Mouse (Mus musculus) liver, adult 2 months (tissue): Measurements from ENCODE around the gene Tmc3. TPM values are rescaled to one million over a fixed set of nuclear protein-coding genes. Genes with fewer than 3 reads are reported as not detected.
A peak's percentile ranks its signal among the peaks of the same experiment; 100 is the strongest.

ENCODE experiments used
- DNase-seq: peaks from one replicate; pipeline ENCODE4 v3.0.0-alpha.2; 2011; ENCODE audit warnings: low read depth, low spot score; ENCODE audit errors: extremely low read depth
- H3K27ac ChIP-seq: fragments of 200-500 bp; replicated peaks from 2 replicates; pipeline ENCODE4 v1.5.1; 2012; ENCODE audit warnings: low read depth, mild to moderate bottlenecking, control low read depth, inconsistent platforms, low read length; ENCODE audit not compliant: insufficient read depth
- H3K27me3 ChIP-seq: fragments of 200-500 bp; 2 replicates; pipeline ENCODE4 v1.6.1; 2012; ENCODE audit warnings: mild to moderate bottlenecking, moderate library complexity, low read length, inconsistent platforms; ENCODE audit not compliant: control insufficient read depth, insufficient read depth
- H3K36me3 ChIP-seq: fragments of 200-500 bp; 2 replicates; pipeline ENCODE4 v1.6.1; 2012; ENCODE audit warnings: low read length, inconsistent platforms; ENCODE audit not compliant: control insufficient read depth, insufficient read depth
- H3K4me1 ChIP-seq: fragments of 200-500 bp; 2 replicates; pipeline ENCODE4 v1.6.1; 2011; ENCODE audit warnings: low read length; ENCODE audit not compliant: control insufficient read depth, insufficient read depth
- H3K4me3 ChIP-seq: fragments of 200-500 bp; 2 replicates; pipeline ENCODE4 v1.5.1; 2011; ENCODE audit warnings: low read depth, mild to moderate bottlenecking, control low read depth, low read length, moderate library complexity; ENCODE audit not compliant: insufficient read depth
- H3K79me2 ChIP-seq: fragments of 200-500 bp; 2 replicates; pipeline ENCODE4 v1.6.1; 2012; ENCODE audit warnings: inconsistent platforms, mild to moderate bottlenecking, low read length, moderate library complexity; ENCODE audit not compliant: control insufficient read depth, insufficient read depth
- H3K9ac ChIP-seq: fragments of 200-500 bp; 2 replicates; pipeline ENCODE4 v1.6.1; 2012; ENCODE audit warnings: low read depth, mild to moderate bottlenecking, control low read depth, inconsistent platforms, low read length
- CTCF ChIP-seq: fragments of 200-500 bp; IDR thresholded peaks from 2 replicates; pipeline ENCODE4 v1.5.1; 2011; ENCODE audit warnings: low read depth, low read length, control low read depth
- POLR2A ChIP-seq: fragments of 200-500 bp; IDR thresholded peaks from 2 replicates; pipeline ENCODE4 v1.6.1; 2011; ENCODE audit warnings: low read length, control low read depth; ENCODE audit not compliant: insufficient read depth; ENCODE audit errors: extremely low read depth
- WGBS: fragments of 180-500 bp; shearing (Covaris S2); methylation state at CpG from one replicate; pipeline ENCODE4 v1.1.7; 2018; 5-methylcytosine and 5-hydroxymethylcytosine counted together
- polyA plus RNA-seq: library from polyadenylated mRNA; depleted of rRNA; stranded (reverse); fragments of >200 nt; gene quantifications from 2 replicates; pipeline ENCODE4 v1.2.3, GENCODE M21; 2012
- total RNA-seq: library from RNA; depleted of rRNA; stranded (reverse); fragments of >200 nt; gene quantifications from 2 replicates; pipeline ENCODE4 v1.2.3, GENCODE M21; 2014

The Tmc3 gene
- total and polyA plus RNA-seq, 2 experiments, result 0.15 to 0.28 TPM

DNA sequence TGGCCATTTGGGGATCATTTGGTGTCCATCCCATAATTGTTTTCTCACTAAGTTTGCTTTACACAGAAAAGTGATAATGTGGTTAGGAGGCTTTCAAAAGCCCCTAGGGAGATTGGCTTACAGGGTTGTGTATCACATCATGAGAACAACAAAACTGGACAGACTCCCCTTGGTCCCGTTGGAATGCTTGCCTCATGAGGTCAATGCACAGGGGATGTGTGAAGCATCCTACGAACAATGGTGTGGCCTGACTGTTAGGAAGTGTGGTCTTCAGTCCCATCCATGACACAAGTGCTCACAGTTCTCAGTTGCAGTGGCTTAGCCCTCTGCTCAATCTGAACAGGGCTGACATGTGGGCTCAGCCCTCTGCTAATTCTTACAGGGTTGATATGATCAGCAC, 12.3 kb upstream of the Tmc3 start:
- no peaks in the 10 kb centered on the region for H3K4me1 ChIP-seq
- H3K9ac ChIP-seq, result no peak overlapping the region
- no peak overlapping the region for H3K27ac ChIP-seq
- 80% methylated on average over 2 of the region's 2 CpGs for WGBS
- H3K79me2 ChIP-seq, result no peaks in the 10 kb centered on the region
- H3K36me3 ChIP-seq, result no peaks in the 10 kb centered on the region
- H3K27me3 ChIP-seq, result no peaks in the 10 kb centered on the region
- DNase-seq, result no peak
- TF ChIP-seq POLR2A, result no peak
- no peak for TF ChIP-seq CTCF
- H3K4me3 ChIP-seq, result no peak overlapping the region

DNA sequence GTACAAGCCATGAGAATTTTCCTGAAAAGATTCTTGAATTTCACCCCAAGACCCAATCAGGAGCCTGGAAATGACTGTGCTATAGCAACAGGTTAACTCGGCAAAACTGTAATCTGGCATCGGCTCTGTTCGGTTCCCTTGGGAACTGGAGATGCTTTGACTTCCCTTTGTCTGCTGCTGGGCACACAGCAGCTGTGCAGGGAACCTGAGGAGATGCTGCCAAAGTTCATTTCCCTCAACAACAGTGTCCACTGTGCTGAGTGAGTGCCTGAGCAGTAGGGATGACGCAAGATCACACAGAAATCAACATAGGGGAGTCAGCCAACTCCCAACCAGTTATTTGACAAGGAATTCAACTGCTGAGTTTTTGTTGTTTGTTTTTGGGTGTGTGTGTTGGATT, 3.8 kb upstream of the Tmc3 start:
- no peaks in the 10 kb centered on the region; the same call in 1 of the 2 replicates for H3K4me1 ChIP-seq
- no peaks in the 10 kb centered on the region for H3K79me2 ChIP-seq
- H3K36me3 ChIP-seq, result no peaks in the 10 kb centered on the region
- no peak overlapping the region for H3K9ac ChIP-seq
- TF ChIP-seq POLR2A, result no peak
- TF ChIP-seq CTCF, result no peak
- no peak overlapping the region for H3K4me3 ChIP-seq
- H3K27me3 ChIP-seq, result no peaks in the 10 kb centered on the region
- no peak overlapping the region for H3K27ac ChIP-seq
- 2% methylated on average over 4 of the region's 4 CpGs for WGBS
- peak; percentile 95 for DNase-seq

DNA sequence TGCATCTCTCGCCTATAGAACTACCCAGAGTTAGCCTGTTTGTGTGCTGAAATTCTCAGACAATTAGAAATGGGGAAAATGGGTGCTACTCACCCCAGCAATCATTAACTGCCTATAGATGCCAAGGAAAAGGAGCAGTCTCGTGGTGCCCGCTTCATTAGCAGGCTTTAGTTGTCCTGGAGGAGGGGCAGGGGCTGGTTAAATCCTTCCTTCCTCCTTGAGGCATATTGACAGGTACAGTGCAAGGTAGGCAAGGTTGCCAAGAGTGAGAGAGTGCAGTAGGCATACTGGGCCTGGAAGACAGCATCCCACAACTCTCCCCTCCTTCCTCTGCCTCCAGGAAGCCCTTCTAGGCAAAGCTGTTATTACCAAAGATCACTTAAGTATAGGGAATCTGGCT, 9.3 kb downstream of the Tmc3 start:
- no peaks in the 10 kb centered on the region for H3K79me2 ChIP-seq
- H3K36me3 ChIP-seq, result no peaks in the 10 kb centered on the region
- H3K4me1 ChIP-seq, result no peaks in the 10 kb centered on the region
- H3K27ac ChIP-seq, result no peak overlapping the region
- no peak overlapping the region for H3K4me3 ChIP-seq
- no peaks in the 10 kb centered on the region for H3K27me3 ChIP-seq
- TF ChIP-seq POLR2A (no peak), CTCF (no peak)
- WGBS, result 86% methylated on average over 3 of the region's 3 CpGs
- no peak overlapping the region for H3K9ac ChIP-seq
- no peak for DNase-seq

DNA sequence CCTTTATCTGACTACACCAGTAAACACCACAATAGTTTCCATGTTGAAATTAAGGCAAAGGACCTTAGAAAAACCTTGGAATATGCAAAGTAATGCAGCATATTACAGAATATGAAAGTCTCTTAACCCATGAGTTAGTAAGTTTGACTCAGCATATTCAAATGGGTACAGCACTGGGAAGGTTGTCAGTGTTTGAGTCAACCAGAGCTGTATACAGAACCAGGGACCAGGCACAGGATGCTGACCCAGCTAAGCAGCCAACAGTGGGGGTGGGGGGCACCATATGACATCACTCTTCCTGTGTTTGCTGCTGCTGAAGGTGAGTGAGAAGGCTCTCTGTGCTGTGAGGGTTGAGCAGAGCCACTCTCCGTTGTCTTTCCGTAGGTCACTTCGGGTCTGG, 12.3 kb downstream of the Tmc3 start:
- TF ChIP-seq POLR2A (no peak), CTCF (no peak)
- WGBS, result 95% methylated on average over 3 of the region's 3 CpGs
- no peak for DNase-seq
- Histone ChIP-seq H3K4me3 (no peak overlapping the region), H3K27me3 (no peaks in the 10 kb centered on the region), H3K36me3 (no peaks in the 10 kb centered on the region), H3K4me1 (no peaks in the 10 kb centered on the region), H3K27ac (no peak overlapping the region), H3K79me2 (no peaks in the 10 kb centered on the region), H3K9ac (no peak overlapping the region)

DNA sequence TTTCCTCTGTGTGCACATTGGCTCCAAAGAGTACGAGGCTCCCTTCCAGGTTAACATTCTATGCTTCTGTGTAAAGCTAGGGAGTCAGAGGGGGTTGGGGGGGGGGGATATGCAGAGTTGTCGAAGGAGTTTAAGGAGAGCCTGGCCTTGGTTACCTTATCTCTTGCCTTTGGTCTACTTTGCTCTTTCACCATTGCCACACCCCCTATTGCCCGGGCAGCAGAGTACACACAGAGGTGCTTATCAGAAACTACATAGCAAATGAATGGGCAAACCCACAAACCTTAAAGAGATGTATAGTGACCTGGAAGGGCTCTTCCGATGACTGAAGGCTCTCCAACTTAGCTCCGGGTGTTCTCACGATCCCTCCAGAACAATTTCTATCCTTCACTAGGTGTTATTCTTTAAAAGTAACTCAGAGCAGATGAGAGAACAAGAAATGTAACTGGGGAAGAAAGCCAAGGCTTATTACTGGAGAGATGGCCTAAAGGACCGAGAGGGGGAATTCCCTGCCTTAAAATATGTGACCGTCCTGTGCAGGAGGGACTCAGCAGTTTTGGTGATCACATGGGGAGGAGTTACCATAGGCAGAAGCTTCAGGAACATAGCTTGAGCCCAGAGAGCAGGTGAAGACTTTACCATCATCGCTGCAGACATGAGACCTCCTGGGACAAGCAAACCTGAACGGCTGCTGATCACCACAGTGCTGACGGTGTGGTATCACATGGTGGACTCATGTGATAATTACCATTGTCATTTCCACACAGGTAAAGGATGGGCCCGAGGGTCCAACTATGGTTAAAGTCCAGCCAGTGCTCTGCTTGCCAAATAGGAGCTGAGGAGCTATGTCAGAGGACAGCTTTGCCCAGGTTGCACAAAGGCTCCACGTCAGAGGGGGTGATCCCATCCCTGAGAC, 14.5 kb downstream of the Tmc3 start:
- Histone ChIP-seq H3K36me3 (no peaks in the 10 kb centered on the region), H3K4me3 (no peak overlapping the region), H3K27me3 (no peaks in the 10 kb centered on the region), H3K27ac (no peak overlapping the region), H3K4me1 (no peaks in the 10 kb centered on the region), H3K79me2 (no peaks in the 10 kb centered on the region), H3K9ac (no peak overlapping the region)
- TF ChIP-seq POLR2A (no peak), CTCF (no peak)
- 52% methylated on average over 13 of the region's 13 CpGs for WGBS
- DNase-seq, result peak; percentile 9

DNA sequence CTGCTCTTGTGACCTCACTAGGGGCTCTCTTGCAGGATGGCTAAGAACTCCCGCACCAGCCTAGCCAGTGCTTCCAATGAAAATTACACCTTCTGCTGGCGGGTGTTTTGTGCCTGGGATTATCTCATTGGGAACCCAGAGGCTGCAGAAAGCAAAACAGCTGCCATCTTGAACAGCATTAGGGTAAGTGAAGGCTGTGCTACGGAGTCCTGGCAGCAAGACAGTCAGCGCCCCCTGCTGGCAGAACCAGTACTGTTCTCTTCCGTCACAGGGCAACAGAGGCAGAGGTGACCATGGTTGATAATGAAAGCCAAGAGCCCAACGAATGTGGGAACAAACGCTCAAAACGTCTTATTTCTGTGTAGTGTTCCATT, 15.2 kb downstream of the Tmc3 start:
- H3K36me3 ChIP-seq, result no peaks in the 10 kb centered on the region
- H3K79me2 ChIP-seq, result no peaks in the 10 kb centered on the region
- no peak overlapping the region for H3K4me3 ChIP-seq
- H3K27me3 ChIP-seq, result no peaks in the 10 kb centered on the region
- no peak overlapping the region for H3K9ac ChIP-seq
- TF ChIP-seq CTCF (peak; percentile 92), POLR2A (no peak)
- DNase-seq, result peak; percentile 44
- 51% methylated on average over 8 of the region's 8 CpGs for WGBS
- H3K27ac ChIP-seq, result no peak overlapping the region
- no peaks in the 10 kb centered on the region for H3K4me1 ChIP-seq
